Mouse (Mus musculus): Measurements from ENCODE around the gene 2310011J03Rik.

- TF ChIP-seq CTCF (IDR thresholded peaks at IDR 0.05; ENCODE audit: low read depth) (no peak), EP300 (IDR thresholded peaks at IDR 0.05; ENCODE audit: low read depth) (no peak)
Observed at GRCm38 (mm10) chr10:80330084-80330483, 9.7 kb upstream of the 2310011J03Rik start.
